Mouse (Mus musculus) heart, adult 9 months (tissue): ENCODE results near the gene Sbds.

Experiments
- DNase-seq, 2 experiments: peaks; one replicate each; pipeline ENCODE4 v3.0.0; 2022; ENCODE audit warnings: low spot score in 2 of 2

Sbds gene

GRCm38 (mm10) chr5:130200233-130201029 is 54.9 kb downstream of the Sbds start:
- DNase-seq: no peak

GRCm38 (mm10) chr5:130197981-130198380 is 57.3 kb downstream of the Sbds start:
- no peak for DNase-seq

GRCm38 (mm10) chr5:130197454-130197853 is 57.9 kb downstream of the Sbds start:
- DNase-seq: no peak

- no peak for DNase-seq
These were observed 59.0 kb downstream of the Sbds start for GRCm38 (mm10) chr5:130196307-130196706.
